Mouse (Mus musculus) heart, postnatal 0 days (tissue): ENCODE measurements around the gene Pcgf5. TPM values are rescaled to one million over a fixed set of nuclear protein-coding genes. Genes with fewer than 3 reads are reported as not detected.

Source experiments
- ATAC-seq: fragments of 200-750 bp; cut with Nextera tagmentation; 2 replicates; pipeline ENCODE4 v1.8.0; 2017; ENCODE audit warnings: low read depth, moderate number of reproducible peaks, moderate library complexity; ENCODE audit not compliant: insufficient read depth
- DNase-seq: peaks from one replicate; pipeline ENCODE4 v3.0.0-alpha.2; 2016; ENCODE audit warnings: low spot score
- H3K27ac ChIP-seq: fragments of 300-500 bp; sonication (generic); 2 replicates; pipeline ENCODE4 v1.5.1; 2014; ENCODE audit warnings: low read depth, mild to moderate bottlenecking
- H3K27me3 ChIP-seq: fragments of 300-500 bp; sonication (generic); 2 replicates; pipeline ENCODE4 v1.6.1; 2014; ENCODE audit warnings: low read length, mixed read lengths; ENCODE audit not compliant: control insufficient read depth, insufficient read depth
- H3K36me3 ChIP-seq: fragments of 300-500 bp; sonication (generic); replicated peaks from 2 replicates; pipeline ENCODE4 v1.6.1; 2014; ENCODE audit warnings: low read length, mixed read lengths; ENCODE audit not compliant: control insufficient read depth, insufficient read depth
- H3K4me1 ChIP-seq: fragments of 300-500 bp; sonication (generic); 2 replicates; pipeline ENCODE4 v1.6.1; 2014; ENCODE audit warnings: antibody characterized with exemption; ENCODE audit not compliant: control insufficient read depth, insufficient read depth
- H3K4me2 ChIP-seq: fragments of 300-500 bp; sonication (generic); 2 replicates; pipeline ENCODE4 v1.6.1; 2014; ENCODE audit warnings: low read depth, mild to moderate bottlenecking, low read length, moderate library complexity
- H3K4me3 ChIP-seq: fragments of 300-500 bp; sonication (generic); 2 replicates; pipeline ENCODE4 v1.5.1; 2014; ENCODE audit warnings: low read depth, low read length
- H3K9ac ChIP-seq: fragments of 300-500 bp; sonication (generic); replicated peaks from 2 replicates; pipeline ENCODE4 v1.6.1; 2014; ENCODE audit warnings: low read depth, low read length, mixed read lengths
- H3K9me3 ChIP-seq: fragments of 300-500 bp; sonication (generic); replicated peaks from 2 replicates; pipeline ENCODE4 v1.6.1; 2016; ENCODE audit warnings: low read length; ENCODE audit not compliant: control insufficient read depth
- CTCF ChIP-seq: IDR thresholded peaks from 2 replicates; pipeline ENCODE4 v1.5.1; 2016; ENCODE audit warnings: antibody characterized with exemption, control low read depth, low read depth
- EP300 ChIP-seq: IDR thresholded peaks from 2 replicates; pipeline ENCODE4 v1.6.1; 2016; ENCODE audit warnings: antibody characterized with exemption, low read depth
- WGBS: fragments of 180-500 bp; shearing (Covaris S2); extraction: QIAGEN DNeasy Blood & Tissue Kit; methylation state at CpG from one replicate; pipeline ENCODE4 v1.1.7; 2014; 5-methylcytosine and 5-hydroxymethylcytosine counted together
- polyA plus RNA-seq: library from polyadenylated mRNA; unstranded; fragments of >200 nt; fragmentation: Nextera tagmentation; extraction: Ambion mirVana; gene quantifications from 2 replicates; pipeline ENCODE4 v1.2.1, GENCODE M21; 2015
- total RNA-seq: library from RNA; depleted of rRNA; stranded (reverse); fragments of >200 nt; gene quantifications from 2 replicates; pipeline ENCODE4 v1.2.3, GENCODE M21; 2014; ENCODE audit warnings: low replicate concordance

Pcgf5 gene
- total and polyA plus RNA-seq, 2 experiments from 2014 or later, result 34.3 to 56.5 TPM

DNA sequence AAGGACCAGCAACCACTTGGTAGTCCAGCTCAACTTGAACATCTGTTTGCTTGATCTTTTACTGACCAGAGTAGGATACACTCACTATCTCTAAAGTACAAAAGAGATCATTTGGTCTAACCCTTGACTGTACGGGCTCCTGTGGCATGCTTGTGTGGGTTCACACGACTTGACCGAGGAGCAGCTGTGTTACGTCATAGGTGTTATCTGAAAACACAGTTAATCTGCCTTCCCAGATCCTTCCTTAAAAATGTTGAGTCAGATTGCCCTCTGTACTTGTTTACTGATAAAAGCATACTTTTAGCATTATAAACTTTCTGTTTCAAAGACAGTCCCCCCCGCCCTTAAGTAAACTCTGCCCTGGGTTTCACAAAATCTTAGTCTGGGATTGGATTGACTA is 19.4 kb upstream of the Pcgf5 start:
- TF ChIP-seq EP300, result no peak
- no peak for TF ChIP-seq CTCF
- no peaks in the 10 kb centered on the region for H3K36me3 ChIP-seq
- DNase-seq (no peak), ATAC-seq (no peak)
- H3K9ac ChIP-seq, result no peak overlapping the region
- H3K27ac ChIP-seq, result no peak overlapping the region
- H3K4me1 ChIP-seq, result no peaks in the 10 kb centered on the region
- H3K9me3 ChIP-seq, result no peaks in the 10 kb centered on the region
- H3K4me3 ChIP-seq, result no peak overlapping the region
- H3K4me2 ChIP-seq, result no peak overlapping the region
- H3K27me3 ChIP-seq, result no peaks in the 10 kb centered on the region
- 24% methylated on average over 5 of the region's 5 CpGs for WGBS

DNA sequence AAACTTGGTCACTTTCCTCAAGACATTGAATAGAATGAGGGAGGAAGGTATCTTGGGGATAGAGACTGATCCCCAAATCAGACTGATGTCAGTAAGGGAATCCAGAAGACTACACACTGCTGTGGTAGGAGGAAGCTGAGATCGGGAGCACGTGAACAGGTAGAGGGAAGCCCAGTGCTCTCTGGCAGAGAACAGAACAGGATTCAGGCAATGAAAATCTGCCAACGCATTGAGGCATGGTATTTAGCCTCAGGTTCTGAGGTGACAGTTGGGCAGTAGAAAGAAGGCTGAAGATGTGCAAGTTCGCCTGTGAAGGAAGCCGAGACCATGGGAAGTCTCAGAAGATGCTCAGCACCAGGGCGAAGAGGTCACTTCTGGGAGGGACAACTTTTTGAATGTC is 733 bp upstream of the Pcgf5 start:
- Histone ChIP-seq H3K27me3 (no peaks in the 10 kb centered on the region; the same call in 1 of the 2 replicates), H3K9ac (peak overlapping the region; percentile 85), H3K4me1 (no peaks in the 10 kb centered on the region), H3K27ac (0 out of 2 replicates have a peak overlapping the region, but pooled peaks have one; percentile 94), H3K4me2 (peak overlapping the region; percentile 94), H3K9me3 (no peaks in the 10 kb centered on the region), H3K4me3 (peak overlapping the region; percentile 80), H3K36me3 (no peaks in the 10 kb centered on the region)
- DNase-seq, result no peak
- 23% methylated on average over 6 of the region's 6 CpGs for WGBS
- TF ChIP-seq CTCF, result no peak
- no peak for TF ChIP-seq EP300
- ATAC-seq, result no peak

DNA sequence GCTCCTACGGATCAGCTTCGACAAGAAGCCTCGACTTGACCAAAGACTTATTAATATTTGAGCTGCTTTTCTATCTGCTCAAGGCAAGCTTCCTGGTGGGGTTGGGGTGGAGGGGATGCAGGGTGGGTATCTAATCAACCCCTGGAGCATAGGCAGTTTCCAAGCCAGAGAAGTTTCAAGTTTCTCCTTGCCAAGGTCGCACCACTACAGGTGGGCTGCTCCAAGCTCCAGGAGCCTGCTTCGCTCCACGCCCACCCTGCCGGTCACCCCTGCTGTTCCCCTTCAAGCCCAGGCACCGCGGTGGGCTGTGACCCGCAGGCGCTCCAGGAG is 313 bp upstream of the Pcgf5 start:
- no peaks in the 10 kb centered on the region for H3K36me3 ChIP-seq
- WGBS, result 2% methylated on average over 11 of the region's 11 CpGs
- H3K27ac ChIP-seq, result peak overlapping the region; percentile 94
- no peaks in the 10 kb centered on the region for H3K4me1 ChIP-seq
- TF ChIP-seq CTCF (no peak), EP300 (no peak)
- no peaks in the 10 kb centered on the region; the same call in 1 of the 2 replicates for H3K27me3 ChIP-seq
- 0 out of 2 replicates have a peak, but pooled peaks have one; percentile 3 for ATAC-seq
- H3K4me2 ChIP-seq, result peak overlapping the region; percentile 94
- peak overlapping the region; percentile 80 for H3K4me3 ChIP-seq
- no peaks in the 10 kb centered on the region for H3K9me3 ChIP-seq
- peak overlapping the region; percentile 85 for H3K9ac ChIP-seq
- DNase-seq, result no peak

DNA sequence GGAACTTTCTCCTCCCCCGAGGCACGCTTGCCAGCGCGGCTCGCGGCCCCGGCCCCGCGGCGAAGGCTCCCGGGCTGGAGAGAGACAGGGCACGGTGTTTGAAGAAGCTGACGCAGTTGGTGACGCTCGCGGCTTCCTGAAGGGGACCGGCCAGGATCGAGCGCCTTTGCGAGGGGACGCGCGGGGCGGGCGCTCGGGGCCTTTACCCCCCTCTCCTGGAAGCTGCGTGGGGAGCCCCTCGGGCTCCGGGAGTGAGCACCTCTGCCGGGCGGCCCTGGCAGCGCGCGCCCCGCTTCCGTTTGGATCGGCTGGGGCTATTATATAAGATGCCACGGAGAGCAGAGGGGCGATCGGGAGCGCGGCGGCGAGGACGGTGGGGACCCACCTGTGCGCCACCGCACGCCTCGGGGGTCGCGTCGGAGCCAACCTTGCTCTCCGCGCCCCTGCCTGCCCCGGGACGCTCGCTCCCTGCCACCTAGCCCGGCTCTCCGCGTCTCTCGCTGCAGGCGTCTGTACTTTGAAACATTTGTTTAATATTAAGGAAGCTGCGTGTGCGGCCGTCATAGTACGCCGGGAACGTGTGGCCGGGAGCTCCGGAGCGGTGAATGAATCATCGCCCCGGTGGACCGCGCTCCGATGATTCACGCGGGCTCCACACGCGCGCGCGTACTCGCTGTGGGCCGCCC is 835 bp downstream of the Pcgf5 start:
- whole genome bisulfite sequencing, result under 1% methylated on average over 81 of the region's 85 CpGs
- Histone ChIP-seq H3K27ac (peak overlapping the region; percentile 94), H3K9ac (peak overlapping the region; percentile 85), H3K27me3 (no peaks in the 10 kb centered on the region; the same call in 1 of the 2 replicates), H3K9me3 (no peaks in the 10 kb centered on the region), H3K4me3 (peak overlapping the region; percentile 80), H3K4me1 (no peaks in the 10 kb centered on the region), H3K4me2 (peak overlapping the region; percentile 94), H3K36me3 (no peaks in the 10 kb centered on the region)
- TF ChIP-seq EP300 (no peak), CTCF (no peak)
- DNase-seq (peak; percentile 54), ATAC-seq (peak; percentile 76)

DNA sequence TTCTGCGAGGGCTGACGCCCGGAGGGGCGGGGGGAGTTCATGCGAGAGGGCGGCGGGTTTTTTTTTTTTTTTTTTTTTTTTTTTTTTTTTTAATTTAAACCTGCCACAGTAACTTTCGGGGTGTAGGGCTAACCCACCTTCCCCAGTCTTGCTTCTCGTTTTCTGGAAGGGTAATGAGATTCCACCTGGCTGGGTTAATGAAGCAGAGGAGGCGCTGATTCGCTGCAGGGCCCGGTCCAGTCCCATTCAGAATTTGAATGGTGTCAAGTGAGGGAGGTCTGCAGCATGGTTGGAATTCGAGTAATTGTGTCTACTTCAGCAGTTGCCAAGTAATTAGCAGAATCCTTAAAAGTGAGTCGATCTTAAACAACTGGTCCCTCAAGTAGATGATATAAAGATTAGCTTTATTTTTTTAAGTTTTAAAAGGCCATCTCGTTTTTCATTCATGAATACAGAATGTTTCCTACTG is 1.4 kb downstream of the Pcgf5 start:
- Histone ChIP-seq H3K27ac (peak overlapping the region; percentile 94; the same call in 1 of the 2 replicates), H3K4me2 (peak overlapping the region; percentile 94), H3K9me3 (no peaks in the 10 kb centered on the region), H3K27me3 (no peaks in the 10 kb centered on the region; the same call in 1 of the 2 replicates), H3K36me3 (no peaks in the 10 kb centered on the region), H3K4me3 (peak overlapping the region; percentile 80), H3K9ac (peak overlapping the region; percentile 85), H3K4me1 (no peaks in the 10 kb centered on the region)
- TF ChIP-seq EP300, result no peak
- TF ChIP-seq CTCF, result no peak
- WGBS, result 6% methylated on average over 15 of the region's 15 CpGs
- DNase-seq (no peak), ATAC-seq (no peak)

DNA sequence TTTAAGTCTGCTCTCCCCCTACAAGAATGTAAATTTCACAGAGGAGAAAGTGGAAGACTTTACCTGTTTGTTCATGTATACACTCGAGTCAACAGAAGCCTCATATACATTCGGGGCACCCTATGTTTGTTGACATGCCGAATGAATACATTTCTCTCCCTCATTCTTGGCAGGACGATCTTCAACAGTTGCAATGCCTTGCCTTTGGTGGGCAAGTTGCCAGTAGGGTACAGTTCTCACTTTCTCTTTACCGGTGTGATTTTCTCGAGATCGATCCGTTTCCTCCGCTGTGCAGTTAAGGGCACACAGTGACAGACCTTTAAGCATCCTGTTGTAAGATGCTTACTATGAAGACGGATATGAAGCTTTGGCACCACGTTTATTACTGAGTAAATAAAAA is 2.1 kb downstream of the Pcgf5 start:
- Histone ChIP-seq H3K27me3 (no peaks in the 10 kb centered on the region; the same call in 1 of the 2 replicates), H3K9ac (no peak overlapping the region), H3K4me2 (no peak overlapping the region), H3K27ac (no peak overlapping the region), H3K36me3 (no peaks in the 10 kb centered on the region), H3K4me1 (no peaks in the 10 kb centered on the region), H3K4me3 (no peak overlapping the region), H3K9me3 (no peaks in the 10 kb centered on the region)
- 63% methylated on average over 11 of the region's 11 CpGs for WGBS
- no peak for DNase-seq
- TF ChIP-seq CTCF (no peak), EP300 (no peak)
- ATAC-seq, result no peak
